Mouse (Mus musculus): ENCODE results near the gene Faap100. TPM values are rescaled to one million over a fixed set of nuclear protein-coding genes. Genes with fewer than 3 reads are reported as not detected.
"Not testable (repeated sequence)": the region's sequence is repeated elsewhere in the genome, so short reads cannot be mapped to it uniquely, and the experiment has no call there.

Gene Faap100
- 10 to 100 TPM; 15.3 to 16.3 TPM for total RNA-seq (2021)

GRCm38 (mm10) chr11:120378611-120379540, at the start of gene Faap100:
Faap100 (minus strand) TSS chr11:120378764.
- DNase-seq (ENCODE audit: low spot score in 2 of 2), result peak; percentile 77 to 87
- intact Hi-C loops (cut with DNase I), result loop anchor here (2.0 kb wide), 1 partner anchor 30 kb away; the partner anchor contains the start of gene Actg1

GRCm38 (mm10) chr11:120426727-120427126, 48.2 kb upstream of the Faap100 start:
- DNase-seq (ENCODE audit: low spot score in 2 of 2), result no peak
- intact Hi-C loops (cut with DNase I), result no loop called here

GRCm38 (mm10) chr11:120423569-120424295, 45.2 kb upstream of the Faap100 start:
- peak; percentile 56 to 61 for DNase-seq (ENCODE audit: low spot score in 2 of 2)

GRCm38 (mm10) chr11:120422651-120423568, 44.3 kb upstream of the Faap100 start:
- DNase-seq (ENCODE audit: low spot score in 2 of 2), result no peak
- intact Hi-C loops (cut with DNase I), result no loop called here

More at GRCm38 (mm10) chr11:120423569-120424295, 45.2 kb upstream of the Faap100 start:
- intact Hi-C loops (cut with DNase I), result no loop called here

GRCm38 (mm10) chr11:120418592-120418991, 40.0 kb upstream of the Faap100 start:
- intact Hi-C loops (cut with DNase I), result no loop called here
- no peak for DNase-seq (ENCODE audit: low spot score in 2 of 2)

- intact Hi-C loops (cut with DNase I), result no loop called here
- no peak for DNase-seq (ENCODE audit: low spot score in 2 of 2)
Measured at GRCm38 (mm10) chr11:120417852-120418251, 39.3 kb upstream of the Faap100 start.

- DNase-seq (ENCODE audit: low spot score in 2 of 2); intact Hi-C loops (cut with DNase I): not testable (repeated sequence)
Measured at GRCm38 (mm10) chr11:120413621-120414020, 35.1 kb upstream of the Faap100 start.

GRCm38 (mm10) chr11:120406445-120406844, 27.9 kb upstream of the Faap100 start:
- no peak for DNase-seq (ENCODE audit: low spot score in 2 of 2)
- intact Hi-C loops (cut with DNase I), result no loop called here

- intact Hi-C loops (cut with DNase I), result no loop called here
- DNase-seq (ENCODE audit: low spot score in 2 of 2), result no peak
Measured at GRCm38 (mm10) chr11:120405867-120406266, 27.3 kb upstream of the Faap100 start.

- intact Hi-C loops (cut with DNase I), result no loop called here
- no peak for DNase-seq (ENCODE audit: low spot score in 2 of 2)
Measured at GRCm38 (mm10) chr11:120404814-120405213, 26.2 kb upstream of the Faap100 start.

GRCm38 (mm10) chr11:120399319-120399718, 20.8 kb upstream of the Faap100 start:
- intact Hi-C loops (cut with DNase I), result no loop called here

GRCm38 (mm10) chr11:120397602-120398001, 19.0 kb upstream of the Faap100 start:
- no peak for DNase-seq (ENCODE audit: low spot score in 2 of 2)
- intact Hi-C loops (cut with DNase I), result no loop called here

More at GRCm38 (mm10) chr11:120399319-120399718, 20.8 kb upstream of the Faap100 start:
- no peak for DNase-seq (ENCODE audit: low spot score in 2 of 2)

GRCm38 (mm10) chr11:120395661-120396060, 17.1 kb upstream of the Faap100 start:
- intact Hi-C loops (cut with DNase I), result no loop called here

GRCm38 (mm10) chr11:120388580-120388979, 10.0 kb upstream of the Faap100 start:
- intact Hi-C loops (cut with DNase I), result no loop called here
- DNase-seq (ENCODE audit: low spot score in 2 of 2), result no peak

More at GRCm38 (mm10) chr11:120395661-120396060, 17.1 kb upstream of the Faap100 start:
- DNase-seq (ENCODE audit: low spot score in 2 of 2), result no peak

GRCm38 (mm10) chr11:120387157-120387556, 8.6 kb upstream of the Faap100 start:
- intact Hi-C loops (cut with DNase I), result no loop called here
- DNase-seq (ENCODE audit: low spot score in 2 of 2), result no peak

GRCm38 (mm10) chr11:120386632-120387031, 8.1 kb upstream of the Faap100 start:
- DNase-seq (ENCODE audit: low spot score in 2 of 2), result peak in 1 of 2 experiments; percentile 25
- intact Hi-C loops (cut with DNase I), result no loop called here

- DNase-seq (ENCODE audit: low spot score in 2 of 2), result peak in 1 of 2 experiments; percentile 82
- intact Hi-C loops (cut with DNase I), result no loop called here
Measured at GRCm38 (mm10) chr11:120382509-120382908, 3.9 kb upstream of the Faap100 start.

GRCm38 (mm10) chr11:120381157-120381556, 2.6 kb upstream of the Faap100 start:
- intact Hi-C loops (cut with DNase I), result no loop called here

GRCm38 (mm10) chr11:120380271-120380670, 1.7 kb upstream of the Faap100 start:
- DNase-seq (ENCODE audit: low spot score in 2 of 2), result no peak
- intact Hi-C loops (cut with DNase I), result no loop called here

More at GRCm38 (mm10) chr11:120381157-120381556, 2.6 kb upstream of the Faap100 start:
- no peak for DNase-seq (ENCODE audit: low spot score in 2 of 2)

Data from left cerebral cortex, postnatal 25 days (tissue).